Mouse (Mus musculus): ENCODE data around the gene Arfgap2.

Arfgap2 gene

GRCm38 (mm10) chr2:91305926-91306325 lies 41.2 kb downstream of the Arfgap2 start:
- intact Hi-C loops (cut with DNase I) = no loop called here

- intact Hi-C loops (cut with DNase I) = no loop called here
Measured at GRCm38 (mm10) chr2:91306589-91306988, 41.8 kb downstream of the Arfgap2 start.

- intact Hi-C loops (cut with DNase I) = no loop called here
Measured at GRCm38 (mm10) chr2:91308680-91309079, 43.9 kb downstream of the Arfgap2 start.

DNA sequence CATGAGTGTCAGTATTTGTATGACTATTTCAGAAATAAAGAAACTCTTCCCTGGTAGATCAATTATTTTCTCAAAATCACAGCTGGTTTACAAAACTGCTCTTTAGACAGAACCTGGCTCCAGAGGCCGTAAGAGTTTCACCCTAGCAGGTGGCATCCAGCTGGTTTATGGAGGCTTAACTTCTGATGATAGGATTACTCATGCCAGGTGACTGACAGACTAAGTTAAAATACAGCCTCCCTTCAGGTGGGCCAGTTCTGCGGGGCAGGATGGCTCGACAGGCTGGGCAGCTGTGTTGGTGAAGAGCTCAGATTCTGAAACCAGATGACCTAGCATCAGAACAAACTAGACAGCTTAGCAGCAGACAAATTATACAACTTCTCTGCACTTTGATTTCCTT lies 44.8 kb downstream of the Arfgap2 start:
- intact Hi-C loops (cut with DNase I) = no loop called here

DNA sequence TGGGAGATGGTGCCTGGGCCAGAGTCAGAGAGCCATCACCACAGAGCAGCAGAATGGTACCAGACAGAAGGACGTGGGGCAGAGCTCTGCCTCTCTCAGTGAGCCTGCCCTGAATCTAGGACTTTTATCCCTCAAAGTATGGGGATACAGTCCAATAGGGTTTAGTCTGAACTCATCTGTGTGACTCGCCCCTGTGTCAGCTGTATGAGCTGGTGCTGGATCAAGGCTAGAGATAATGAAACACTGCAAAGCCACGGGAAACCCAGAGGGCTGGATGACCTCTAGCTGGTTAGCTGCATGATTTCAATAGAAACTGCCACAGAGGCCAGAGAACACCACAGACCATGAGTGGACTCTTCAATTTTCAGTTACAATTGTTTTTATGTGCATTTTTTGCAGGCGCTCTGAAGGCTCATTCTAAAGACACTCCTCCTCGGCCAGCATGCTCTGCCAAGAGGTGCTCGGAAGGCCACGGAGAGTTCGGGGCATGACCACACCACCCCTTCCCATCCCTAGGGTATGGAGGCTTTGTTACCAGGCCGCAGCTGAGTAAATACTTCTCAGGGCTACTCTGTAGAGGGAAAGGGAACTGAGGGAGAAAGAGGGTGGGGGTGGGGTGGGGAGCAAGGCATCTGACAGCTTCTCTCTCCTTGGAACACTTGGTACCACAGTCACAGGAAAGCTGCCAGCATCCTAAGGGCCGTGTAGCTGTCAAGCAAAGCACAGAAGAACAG lies 48.0 kb downstream of the Arfgap2 start:
- intact Hi-C loops (cut with DNase I) = no loop called here

DNA sequence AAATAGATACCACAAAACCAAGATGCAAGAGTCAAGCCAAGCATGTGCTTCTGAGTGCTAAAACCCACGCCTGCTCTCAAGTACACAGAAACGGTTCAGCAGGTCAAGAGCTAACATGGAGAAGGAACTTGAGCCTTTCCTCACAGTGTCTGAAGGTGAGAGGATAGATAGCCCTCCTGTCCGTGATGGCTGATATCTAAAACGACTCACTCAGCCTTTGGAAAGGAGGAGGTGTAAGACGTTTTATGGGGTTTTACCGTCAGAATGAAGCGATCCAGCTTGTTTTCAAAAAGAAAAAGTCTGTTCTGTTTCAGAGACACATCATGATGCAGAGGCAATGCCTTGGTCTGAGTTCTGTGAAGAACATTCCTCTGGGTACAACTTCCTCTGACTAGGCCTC lies 49.4 kb downstream of the Arfgap2 start:
- intact Hi-C loops (cut with DNase I) = no loop called here

DNA sequence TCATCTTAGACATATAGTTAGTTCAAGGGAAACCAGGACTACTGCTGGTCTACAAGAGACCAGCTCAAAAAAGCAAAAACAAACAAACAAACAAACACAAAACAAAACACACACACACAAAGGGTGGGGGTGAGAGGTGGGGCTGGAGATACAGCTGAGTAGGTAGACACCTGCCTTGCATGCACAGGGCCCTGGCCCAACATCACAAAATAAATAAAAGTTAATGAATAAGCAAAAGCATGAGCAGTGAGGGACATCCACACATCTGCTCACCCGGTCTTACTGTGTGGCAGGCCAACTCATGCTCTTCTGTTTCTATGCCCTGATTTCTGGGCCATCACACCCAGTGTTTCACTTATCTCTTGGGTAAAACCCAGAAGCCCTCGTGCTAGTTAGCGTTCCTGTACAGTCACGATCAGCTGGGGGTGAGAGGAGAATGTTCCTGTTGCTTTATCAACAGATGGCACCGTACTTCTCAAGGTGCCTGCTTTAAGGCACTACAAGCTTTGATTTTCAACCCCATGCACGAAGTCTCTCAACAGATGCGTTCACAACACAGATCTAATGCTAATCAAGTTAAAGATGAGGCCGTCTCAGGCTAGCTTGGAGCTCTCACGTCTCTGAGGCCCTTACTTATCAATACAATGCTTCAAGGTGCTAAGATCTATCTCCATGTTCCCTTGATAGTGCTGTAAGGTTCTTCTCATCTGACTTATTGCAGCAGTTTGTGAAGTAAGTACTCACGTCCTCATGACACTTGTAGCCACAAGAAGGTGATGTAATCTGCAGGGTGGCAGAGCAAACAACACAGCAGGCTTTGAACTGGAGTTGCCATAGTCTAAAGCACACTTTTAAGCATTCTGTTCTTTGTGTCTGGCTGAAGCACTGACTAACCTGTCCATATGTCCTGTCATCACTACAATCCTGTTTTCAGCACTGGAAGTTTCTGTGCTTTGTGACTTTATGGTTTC lies 56.1 kb downstream of the Arfgap2 start:
- intact Hi-C loops (cut with DNase I) = no loop called here

GRCm38 (mm10) chr2:91321923-91322322 lies 57.1 kb downstream of the Arfgap2 start:
- intact Hi-C loops (cut with DNase I) = no loop called here

DNA sequence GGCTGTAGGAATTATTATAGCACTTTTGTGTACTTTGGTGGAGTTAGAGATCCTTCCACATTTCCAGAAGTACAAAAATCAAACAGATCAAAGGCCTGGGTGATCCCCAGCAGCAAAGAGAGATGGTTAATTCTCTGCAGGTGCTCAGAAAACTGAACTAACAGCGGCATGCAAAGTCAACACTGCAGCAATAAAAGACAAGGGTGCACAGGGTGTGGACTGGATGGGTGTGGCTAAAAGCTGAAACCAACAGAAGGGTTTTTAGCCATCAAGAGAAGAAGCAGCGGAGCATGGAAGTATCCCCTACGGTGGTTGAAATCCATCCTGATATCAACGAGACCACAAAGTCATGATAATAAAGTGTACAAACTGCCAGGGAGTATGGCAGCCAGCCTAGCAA lies 57.7 kb downstream of the Arfgap2 start:
- intact Hi-C loops (cut with DNase I) = no loop called here

- intact Hi-C loops (cut with DNase I) = no loop called here
Measured at GRCm38 (mm10) chr2:91324346-91324745, 59.6 kb downstream of the Arfgap2 start.

GRCm38 (mm10) chr2:91324761-91325421 lies 60.1 kb downstream of the Arfgap2 start:
- intact Hi-C loops (cut with DNase I) = no loop called here

All from adrenal gland (tissue).